Mouse (Mus musculus) stomach, postnatal 0 days (tissue): ENCODE data around the gene Creb5.

Experiments used
- CTCF ChIP-seq: IDR thresholded peaks from 2 replicates; pipeline ENCODE4 v1.5.1; 2016; ENCODE audit warnings: antibody characterized with exemption, low read depth, mild to moderate bottlenecking, moderate library complexity
- EP300 ChIP-seq: optimal IDR thresholded peaks from 2 replicates; pipeline ENCODE3; 2016; ENCODE audit warnings: antibody characterized with exemption

DNA sequence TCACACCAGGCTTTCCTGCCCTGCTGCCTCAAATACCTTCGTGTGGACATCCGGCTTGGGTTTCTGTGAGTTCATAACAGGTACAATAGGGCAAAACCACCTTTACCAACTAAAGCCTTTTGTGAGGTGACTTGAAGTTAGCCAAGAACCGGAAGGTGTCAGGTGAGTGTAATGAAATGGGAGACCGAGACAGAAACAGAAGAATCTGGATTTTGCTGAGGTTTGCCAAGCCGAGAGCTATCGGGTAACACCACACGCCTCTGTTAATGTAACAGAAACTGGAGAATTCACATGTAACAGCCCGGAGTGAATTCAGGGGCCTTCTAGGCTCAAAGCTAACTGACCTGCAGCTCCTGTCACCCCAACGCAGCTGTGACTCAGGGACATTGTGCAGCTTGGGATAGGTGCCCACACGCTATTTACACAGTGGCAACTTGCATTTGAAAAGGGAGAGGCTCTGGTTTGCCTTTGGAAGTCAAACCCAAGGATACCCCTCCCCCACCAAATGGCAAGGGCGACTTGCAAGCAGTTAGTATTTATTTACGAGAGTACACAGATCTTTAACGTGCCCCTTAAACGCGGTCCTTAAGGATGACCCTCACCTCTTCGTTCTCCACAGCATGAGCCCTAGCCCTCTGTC, 276.6 kb downstream of the Creb5 start:
- TF ChIP-seq EP300, result no peak
- no peak for TF ChIP-seq CTCF
